Mouse (Mus musculus): ENCODE measurements at regions not wholly inside any gene's neighbourhood (a gene's known extent, or its start where the extent isn't known, plus 50 kb on each side); places are given as distances from the start of the nearest gene placed in this dataset.

DNA sequence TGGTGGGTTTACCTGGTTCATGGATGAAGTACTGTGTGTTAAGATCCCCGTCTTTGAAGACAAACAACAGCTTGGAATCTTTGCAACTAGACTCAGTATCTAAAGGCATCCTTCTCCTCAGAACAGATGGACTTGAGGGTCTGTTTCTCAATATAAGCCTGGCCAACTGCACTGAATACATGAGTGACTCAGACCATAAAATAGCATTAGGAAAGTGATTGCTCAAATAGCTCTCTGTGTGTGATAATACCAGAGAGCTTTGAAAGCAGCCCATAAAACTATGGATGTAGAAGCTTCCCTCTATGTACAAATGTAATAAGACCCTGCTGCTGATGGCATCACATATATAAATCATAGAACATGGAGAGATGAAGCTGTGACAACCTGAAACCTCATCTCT, 78.3 kb upstream of the Zc3h12c start:
- Histone ChIP-seq H3K4me3 (ENCODE audit: low read depth, low read length) (no peak overlapping the region), H3K4me2 (replicated peaks; ENCODE audit: low read depth) (no peak overlapping the region), H3K27me3 (replicated peaks; ENCODE audit: control insufficient read depth, insufficient read depth, low read length) (no peaks in the 10 kb centered on the region; the same call in 1 of the 2 replicates), H3K36me3 (ENCODE audit: control insufficient read depth, insufficient read depth) (no peaks in the 10 kb centered on the region), H3K4me1 (replicated peaks; ENCODE audit: control insufficient read depth, insufficient read depth, low read length) (no peaks in the 10 kb centered on the region), H3K9ac (ENCODE audit: low read depth, low read length) (no peak overlapping the region), H3K27ac (ENCODE audit: low read depth, low read length) (no peak overlapping the region), H3K9me3 (ENCODE audit: control insufficient read depth) (no peaks in the 10 kb centered on the region)
- TF ChIP-seq CTCF (IDR thresholded peaks at IDR 0.05; ENCODE audit: low read depth), result no peak
- no peak for ATAC-seq
- 83% methylated on average over 1 of the region's 1 CpGs for WGBS

DNA sequence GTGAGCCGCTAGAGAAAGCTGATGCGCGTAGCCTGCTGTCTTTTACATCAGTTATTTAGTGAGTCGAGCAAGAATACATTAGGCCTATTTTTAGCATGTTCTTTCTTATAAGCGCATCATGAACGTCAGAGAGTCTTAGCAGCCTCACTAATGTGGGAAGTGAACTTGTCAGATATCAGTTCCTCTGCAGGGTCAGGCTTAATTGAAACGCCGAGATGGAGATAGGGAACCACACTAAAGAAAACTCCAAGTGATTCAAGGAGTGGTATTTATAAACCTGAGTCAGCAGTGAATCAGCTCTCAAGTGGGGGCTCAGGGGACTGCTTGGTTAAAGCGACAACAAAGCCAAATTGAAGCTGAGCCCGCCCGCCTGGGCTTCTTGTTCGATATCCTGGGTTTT, 75.7 kb upstream of the Zc3h12c start:
- Histone ChIP-seq H3K9me3 (ENCODE audit: control insufficient read depth) (no peaks in the 10 kb centered on the region), H3K27ac (ENCODE audit: low read depth, low read length) (no peak overlapping the region), H3K4me2 (replicated peaks; ENCODE audit: low read depth) (no peak overlapping the region), H3K27me3 (replicated peaks; ENCODE audit: control insufficient read depth, insufficient read depth, low read length) (no peaks in the 10 kb centered on the region; the same call in 1 of the 2 replicates), H3K4me3 (ENCODE audit: low read depth, low read length) (no peak overlapping the region), H3K4me1 (replicated peaks; ENCODE audit: control insufficient read depth, insufficient read depth, low read length) (no peaks in the 10 kb centered on the region), H3K36me3 (ENCODE audit: control insufficient read depth, insufficient read depth) (no peaks in the 10 kb centered on the region), H3K9ac (ENCODE audit: low read depth, low read length) (no peak overlapping the region)
- 64% methylated on average over 12 of the region's 12 CpGs for WGBS
- no peak for TF ChIP-seq CTCF (IDR thresholded peaks at IDR 0.05; ENCODE audit: low read depth)
- ATAC-seq, result no peak

DNA sequence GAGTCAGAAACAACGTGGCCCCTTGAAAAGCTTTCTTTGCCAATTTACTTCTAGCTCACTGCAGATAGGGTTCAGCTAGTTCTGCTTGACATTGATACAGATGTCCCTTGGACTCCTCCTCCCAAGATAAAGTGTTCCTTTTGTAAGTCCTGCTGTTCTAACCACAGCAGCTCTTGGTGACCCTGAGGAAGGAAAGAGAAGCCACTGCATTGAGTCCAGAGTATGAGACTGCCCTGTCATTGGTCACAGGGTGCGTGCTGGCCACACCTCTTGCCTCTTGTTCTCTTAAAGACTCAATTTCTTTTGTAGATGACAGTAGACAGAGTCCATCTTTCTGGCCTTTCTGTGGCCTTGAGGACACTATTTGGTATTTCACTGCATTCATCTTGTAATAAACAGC, 74.7 kb upstream of the Zc3h12c start:
- no peaks in the 10 kb centered on the region for H3K36me3 ChIP-seq (ENCODE audit: control insufficient read depth, insufficient read depth)
- no peaks in the 10 kb centered on the region; the same call in 1 of the 2 replicates for H3K27me3 ChIP-seq (replicated peaks; ENCODE audit: control insufficient read depth, insufficient read depth, low read length)
- no peak for TF ChIP-seq CTCF (IDR thresholded peaks at IDR 0.05; ENCODE audit: low read depth)
- no peak overlapping the region for H3K27ac ChIP-seq (ENCODE audit: low read depth, low read length)
- H3K4me1 ChIP-seq (replicated peaks; ENCODE audit: control insufficient read depth, insufficient read depth, low read length), result no peaks in the 10 kb centered on the region
- no peak overlapping the region for H3K9ac ChIP-seq (ENCODE audit: low read depth, low read length)
- no peaks in the 10 kb centered on the region for H3K9me3 ChIP-seq (ENCODE audit: control insufficient read depth)
- ATAC-seq, result no peak
- H3K4me3 ChIP-seq (ENCODE audit: low read depth, low read length), result no peak overlapping the region
- WGBS, result 80% methylated on average over 2 of the region's 2 CpGs
- no peak overlapping the region for H3K4me2 ChIP-seq (replicated peaks; ENCODE audit: low read depth)

DNA sequence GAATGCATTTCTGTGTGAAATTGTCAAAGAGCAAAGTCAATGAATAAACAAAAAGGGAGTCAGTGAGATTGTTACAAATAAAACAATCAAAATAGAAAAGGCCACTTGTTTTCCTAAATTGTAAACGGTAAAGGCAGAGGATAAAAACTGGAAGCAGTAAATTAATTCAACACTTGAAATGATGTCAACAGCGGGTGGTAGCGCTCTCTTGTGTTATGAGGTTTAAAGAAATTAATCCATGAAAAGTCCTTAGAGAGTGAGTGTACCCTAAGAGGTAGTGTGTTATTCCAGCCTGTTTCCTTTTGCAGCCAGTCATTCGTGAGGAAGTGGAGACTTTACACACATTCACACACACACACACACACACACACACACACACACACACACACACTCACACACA, 73.2 kb upstream of the Zc3h12c start:
- H3K9ac ChIP-seq (ENCODE audit: low read depth, low read length), result no peak overlapping the region
- TF ChIP-seq CTCF (IDR thresholded peaks at IDR 0.05; ENCODE audit: low read depth), result no peak
- WGBS, result 58% methylated on average over 4 of the region's 4 CpGs
- H3K4me3 ChIP-seq (ENCODE audit: low read depth, low read length), result no peak overlapping the region
- H3K4me2 ChIP-seq (replicated peaks; ENCODE audit: low read depth), result no peak overlapping the region
- no peaks in the 10 kb centered on the region for H3K4me1 ChIP-seq (replicated peaks; ENCODE audit: control insufficient read depth, insufficient read depth, low read length)
- no peak for ATAC-seq
- no peaks in the 10 kb centered on the region for H3K36me3 ChIP-seq (ENCODE audit: control insufficient read depth, insufficient read depth)
- no peaks in the 10 kb centered on the region for H3K9me3 ChIP-seq (ENCODE audit: control insufficient read depth)
- no peaks in the 10 kb centered on the region; the same call in 1 of the 2 replicates for H3K27me3 ChIP-seq (replicated peaks; ENCODE audit: control insufficient read depth, insufficient read depth, low read length)
- H3K27ac ChIP-seq (ENCODE audit: low read depth, low read length), result no peak overlapping the region

DNA sequence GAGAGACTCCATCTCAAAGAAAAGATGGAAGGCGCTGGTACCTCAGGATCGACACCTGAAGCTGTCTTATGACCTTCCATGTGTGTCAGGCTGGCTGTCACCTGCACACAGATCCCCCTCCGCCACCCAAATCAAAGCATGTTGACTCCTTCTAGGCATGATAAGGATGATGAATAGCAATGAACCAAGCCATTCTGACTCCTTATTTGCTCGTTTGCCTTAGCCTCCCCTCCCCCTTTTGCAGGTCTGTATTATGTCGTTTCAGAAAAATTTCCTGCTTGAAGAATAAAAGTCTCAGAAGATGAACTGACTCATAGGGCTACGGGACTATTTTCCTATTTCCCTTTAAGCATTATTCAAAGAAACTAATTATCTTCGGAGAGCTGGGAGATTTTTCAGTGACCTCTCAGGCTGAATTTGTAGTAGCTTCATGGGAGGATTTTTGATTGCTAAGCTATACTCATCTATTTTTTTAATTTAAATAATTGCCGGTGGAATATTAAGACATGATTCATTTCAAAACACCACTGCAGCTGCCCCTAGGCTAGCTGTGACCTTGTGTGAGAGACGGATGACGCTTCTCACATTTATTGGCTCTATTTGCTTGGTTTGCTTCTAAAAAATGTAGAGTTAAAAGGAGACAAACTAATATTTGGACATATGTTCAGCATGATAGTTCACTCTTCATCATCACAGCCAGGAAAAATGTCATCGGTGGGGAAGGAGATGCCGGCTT, 72.4 kb upstream of the Zc3h12c start:
- H3K27ac ChIP-seq (ENCODE audit: low read depth, low read length), result no peak overlapping the region
- H3K4me3 ChIP-seq (ENCODE audit: low read depth, low read length), result no peak overlapping the region
- no peak overlapping the region for H3K9ac ChIP-seq (ENCODE audit: low read depth, low read length)
- H3K36me3 ChIP-seq (ENCODE audit: control insufficient read depth, insufficient read depth), result no peaks in the 10 kb centered on the region
- no peaks in the 10 kb centered on the region for H3K4me1 ChIP-seq (replicated peaks; ENCODE audit: control insufficient read depth, insufficient read depth, low read length)
- no peak overlapping the region for H3K4me2 ChIP-seq (replicated peaks; ENCODE audit: low read depth)
- no peak for ATAC-seq
- WGBS, result 61% methylated on average over 12 of the region's 12 CpGs
- no peaks in the 10 kb centered on the region for H3K9me3 ChIP-seq (ENCODE audit: control insufficient read depth)
- TF ChIP-seq CTCF (IDR thresholded peaks at IDR 0.05; ENCODE audit: low read depth), result no peak
- no peaks in the 10 kb centered on the region; the same call in 1 of the 2 replicates for H3K27me3 ChIP-seq (replicated peaks; ENCODE audit: control insufficient read depth, insufficient read depth, low read length)

DNA sequence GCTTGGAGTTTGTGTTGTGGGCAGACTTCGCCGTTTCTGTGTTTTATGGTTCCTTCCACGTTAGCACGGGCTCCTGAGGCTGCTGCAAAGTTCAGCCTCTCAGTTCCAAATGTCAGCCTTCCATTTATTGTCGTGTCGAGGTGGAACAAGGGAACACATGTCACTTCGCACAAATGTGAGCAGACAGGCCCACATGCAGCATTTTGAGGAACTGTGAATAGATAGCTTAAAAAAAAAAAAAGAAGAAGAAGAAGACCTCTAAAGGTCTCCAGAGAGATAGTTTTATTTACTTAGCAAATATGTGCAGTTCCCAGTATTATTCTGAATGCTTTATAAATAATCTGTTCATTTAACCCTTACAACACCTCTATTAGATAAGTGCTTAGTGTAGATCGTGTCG, 66.4 kb upstream of the Zc3h12c start:
- 55% methylated on average over 9 of the region's 9 CpGs for WGBS
- Histone ChIP-seq H3K9ac (ENCODE audit: low read depth, low read length) (no peak overlapping the region), H3K4me3 (ENCODE audit: low read depth, low read length) (no peak overlapping the region), H3K9me3 (ENCODE audit: control insufficient read depth) (no peaks in the 10 kb centered on the region), H3K4me2 (replicated peaks; ENCODE audit: low read depth) (no peak overlapping the region), H3K36me3 (ENCODE audit: control insufficient read depth, insufficient read depth) (no peaks in the 10 kb centered on the region), H3K4me1 (replicated peaks; ENCODE audit: control insufficient read depth, insufficient read depth, low read length) (no peaks in the 10 kb centered on the region), H3K27me3 (replicated peaks; ENCODE audit: control insufficient read depth, insufficient read depth, low read length) (no peaks in the 10 kb centered on the region), H3K27ac (ENCODE audit: low read depth, low read length) (no peak overlapping the region)
- TF ChIP-seq CTCF (IDR thresholded peaks at IDR 0.05; ENCODE audit: low read depth), result no peak
- no peak for ATAC-seq

Measured in intestine, postnatal 0 days (tissue).